Mouse (Mus musculus) testis, adult 2 months (tissue): ENCODE measurements around the gene Rhobtb3. TPM values are rescaled to one million over a fixed set of nuclear protein-coding genes. Genes with fewer than 3 reads are reported as not detected.

Source experiments
- H3K27ac ChIP-seq: fragments of 200-500 bp; 2 replicates; pipeline ENCODE4 v1.5.1; 2012; ENCODE audit warnings: low read depth, low read length; ENCODE audit not compliant: control insufficient read depth, insufficient read depth
- H3K27me3 ChIP-seq: fragments of 200-500 bp; 2 replicates; pipeline ENCODE4 v1.6.1; 2012; ENCODE audit warnings: mild to moderate bottlenecking, low read length, moderate library complexity; ENCODE audit not compliant: control insufficient read depth, insufficient read depth
- H3K36me3 ChIP-seq: fragments of 200-500 bp; 2 replicates; pipeline ENCODE4 v1.6.1; 2012; ENCODE audit warnings: mild to moderate bottlenecking, low read length; ENCODE audit not compliant: control insufficient read depth, insufficient read depth
- H3K4me1 ChIP-seq: fragments of 200-500 bp; 2 replicates; pipeline ENCODE4 v1.6.1; 2012; ENCODE audit warnings: low read length; ENCODE audit not compliant: control insufficient read depth, insufficient read depth
- H3K4me3 ChIP-seq: fragments of 200-500 bp; 2 replicates; pipeline ENCODE4 v1.5.1; 2012; ENCODE audit warnings: low read depth, mild to moderate bottlenecking, low read length, moderate library complexity, mixed read lengths; ENCODE audit not compliant: control insufficient read depth
- CTCF ChIP-seq: fragments of 200-500 bp; IDR thresholded peaks from 2 replicates; pipeline ENCODE4 v1.5.1; 2012; ENCODE audit warnings: low read depth, mild to moderate bottlenecking, inconsistent platforms, low read length, moderate library complexity; ENCODE audit not compliant: control insufficient read depth, insufficient read depth, insufficient replicate concordance
- POLR2A ChIP-seq: fragments of 200-500 bp; IDR thresholded peaks from 2 replicates; pipeline ENCODE4 v1.6.1; 2012; ENCODE audit warnings: low read depth, mild to moderate bottlenecking, inconsistent platforms, low read length, moderate library complexity; ENCODE audit not compliant: control insufficient read depth
- polyA plus RNA-seq: library from polyadenylated mRNA; depleted of rRNA; stranded (reverse); fragments of >200 nt; gene quantifications from 2 replicates; pipeline ENCODE4 v1.2.3, GENCODE M21; 2012; rRNA removed

Rhobtb3 gene
- 15.1 and 39.3 TPM in 2 replicates for polyA plus RNA-seq

DNA sequence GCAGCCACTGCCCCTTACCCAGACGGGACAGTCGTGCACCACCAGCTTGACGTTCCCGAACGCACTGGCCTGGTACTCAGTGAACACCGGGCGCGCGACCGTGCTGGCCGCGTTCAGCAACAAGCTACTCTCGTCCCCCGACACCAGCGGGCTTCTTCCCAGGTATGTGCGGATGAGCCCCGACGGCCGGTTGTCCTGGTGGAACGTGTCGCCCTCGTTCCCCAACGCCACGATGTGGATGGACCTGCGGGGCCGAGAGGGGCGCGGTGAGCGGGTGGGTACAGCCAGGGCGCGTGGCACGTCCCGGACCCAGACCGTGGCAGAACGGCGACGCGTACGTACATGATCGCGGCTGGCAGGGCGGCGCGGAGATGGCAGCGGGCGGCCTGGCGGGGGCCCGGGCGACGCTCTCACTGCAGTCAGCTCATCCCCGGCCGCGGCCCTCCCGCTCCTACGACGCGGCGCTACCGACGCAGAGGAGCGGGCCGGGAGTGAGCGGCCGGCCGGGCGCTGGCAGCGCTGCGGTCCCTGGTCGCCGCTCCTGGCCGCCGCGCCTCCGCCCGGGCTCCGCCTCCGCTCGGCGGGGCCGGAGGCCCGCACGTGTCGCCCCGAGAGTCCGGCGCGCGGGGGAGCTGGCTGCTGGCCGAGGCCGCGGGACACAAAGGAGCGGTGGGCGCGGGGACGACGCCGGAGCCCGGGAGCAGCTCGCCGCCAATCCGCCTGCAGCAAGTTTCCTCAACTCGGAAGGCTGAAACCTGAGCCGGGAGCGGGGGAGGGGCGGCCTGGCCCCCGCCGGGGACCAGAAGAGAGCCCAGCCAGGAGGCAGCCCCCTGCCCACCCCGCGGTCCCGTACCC is at the start of gene Rhobtb3:
Gene Rhobtb3, minus strand, starts transcription at position 737 of the 855 bp plus-strand sequence.
- Histone ChIP-seq H3K27me3 (no peaks in the 10 kb centered on the region), H3K4me3 (peak within 1 kb of the TSS; percentile 86), H3K4me1 (peaks cover 5% of the 10 kb centered on the region), H3K36me3 (no peaks in the 10 kb centered on the region), H3K27ac (peak within 1 kb of the TSS; percentile 64)
- TF ChIP-seq POLR2A (peak; percentile 43), CTCF (no peak)

DNA sequence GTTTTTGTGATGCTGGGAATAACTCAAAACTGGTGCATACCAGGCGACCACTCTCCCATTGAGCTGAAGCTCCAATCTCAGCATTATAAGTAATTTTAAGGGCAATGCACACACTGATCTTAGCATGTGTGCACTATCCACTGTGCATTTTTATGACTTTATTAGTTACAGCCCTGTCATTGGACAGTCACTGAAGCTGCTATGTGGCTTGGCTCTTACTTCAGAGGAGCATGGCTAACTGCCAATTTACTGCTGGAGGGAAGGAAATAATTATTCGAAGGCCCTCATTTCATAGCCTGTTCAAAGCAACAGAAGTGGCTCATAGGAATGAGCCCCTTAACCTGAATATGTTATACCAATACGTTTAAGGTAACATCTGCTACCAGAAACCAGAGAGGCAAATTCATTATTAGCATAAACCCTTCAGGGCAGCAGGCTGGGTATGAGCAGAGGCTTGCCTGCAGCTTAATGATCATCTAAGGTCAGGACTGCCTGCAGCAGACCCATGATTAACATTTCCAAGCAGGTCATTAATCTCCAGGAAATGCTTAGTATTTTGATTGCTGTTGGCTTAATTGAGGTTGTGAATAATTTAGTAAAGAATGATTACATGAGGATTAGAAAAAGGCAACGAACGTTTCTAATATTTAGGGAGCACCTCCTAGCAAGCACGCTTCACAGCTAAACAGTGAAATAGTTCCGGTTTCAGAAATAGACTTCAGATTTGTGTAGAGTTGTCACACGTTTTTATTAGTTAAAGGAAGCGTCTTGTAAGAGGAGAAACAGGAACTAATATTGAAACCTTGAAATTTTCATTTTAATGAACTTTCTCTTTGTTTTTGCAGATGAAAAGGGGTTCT is 48.7 kb upstream of the Rhobtb3 start:
- Histone ChIP-seq H3K27ac (no peak overlapping the region), H3K27me3 (no peaks in the 10 kb centered on the region), H3K4me1 (no peaks in the 10 kb centered on the region), H3K36me3 (no peaks in the 10 kb centered on the region), H3K4me3 (no peak overlapping the region)
- TF ChIP-seq CTCF (no peak), POLR2A (no peak)

DNA sequence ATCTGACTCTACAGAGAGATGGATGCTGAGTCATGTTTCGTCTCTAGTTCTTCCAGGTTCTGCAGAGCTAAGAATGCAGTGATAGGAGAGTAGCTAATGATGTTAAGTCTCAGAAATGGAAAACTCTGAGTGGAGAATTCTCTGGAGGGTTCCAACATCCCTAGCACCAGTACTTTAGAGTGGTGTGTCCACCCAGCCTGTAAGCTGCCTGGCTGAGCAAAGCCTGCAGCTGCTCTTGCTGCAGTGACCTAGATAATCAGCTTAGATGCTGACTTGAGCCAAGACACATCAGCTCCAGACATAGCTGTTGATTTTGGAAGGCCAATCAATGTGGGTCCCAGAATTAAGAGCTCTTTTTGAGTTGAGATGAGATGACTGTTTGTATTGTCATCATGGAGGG is 44.4 kb upstream of the Rhobtb3 start:
- Histone ChIP-seq H3K27ac (no peak overlapping the region), H3K4me1 (no peaks in the 10 kb centered on the region), H3K27me3 (no peaks in the 10 kb centered on the region), H3K4me3 (no peak overlapping the region), H3K36me3 (no peaks in the 10 kb centered on the region)
- TF ChIP-seq CTCF (no peak), POLR2A (no peak)

DNA sequence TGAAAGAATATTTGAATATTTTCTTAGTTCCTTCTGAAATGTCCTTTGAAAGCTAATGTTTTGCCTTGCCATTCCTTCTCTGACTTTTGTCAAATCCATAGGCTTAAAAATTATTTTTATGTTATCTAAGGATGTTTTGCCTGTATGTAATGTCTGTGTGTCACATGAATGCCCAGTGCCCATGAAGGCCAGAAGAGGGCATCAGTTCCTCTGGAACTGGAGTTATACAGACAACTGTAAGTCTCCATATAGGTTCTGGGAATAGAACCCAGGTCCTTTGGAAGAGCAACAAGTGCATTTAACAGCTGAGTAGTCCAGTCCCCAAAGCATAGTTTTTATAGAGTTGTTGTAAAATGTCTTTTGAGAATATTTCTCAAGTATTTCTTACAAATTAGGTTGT is 38.2 kb upstream of the Rhobtb3 start:
- Histone ChIP-seq H3K4me1 (peaks cover 6% of the 10 kb centered on the region), H3K36me3 (no peaks in the 10 kb centered on the region), H3K27me3 (no peaks in the 10 kb centered on the region), H3K4me3 (no peak overlapping the region), H3K27ac (no peak overlapping the region)
- TF ChIP-seq POLR2A = no peak
- no peak for TF ChIP-seq CTCF

DNA sequence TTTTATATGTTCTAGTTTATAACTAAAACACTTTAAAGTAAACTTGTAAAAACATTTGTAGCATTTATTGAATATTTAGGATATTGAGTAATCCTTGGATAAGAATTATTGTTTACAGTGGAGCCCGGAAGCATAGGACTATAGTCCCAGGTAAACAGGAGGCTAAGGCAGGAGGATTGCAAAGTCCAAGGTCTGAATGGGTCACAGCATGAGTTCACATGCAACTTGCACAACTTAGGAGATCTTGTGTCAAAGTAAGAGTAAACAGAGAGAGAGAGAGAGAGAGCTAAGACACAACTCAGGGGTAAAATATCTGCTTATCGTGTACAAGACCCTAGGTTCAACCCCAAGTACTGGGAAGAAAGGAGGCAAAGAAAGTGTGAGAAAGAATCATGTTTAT is 32.9 kb upstream of the Rhobtb3 start:
- TF ChIP-seq CTCF (no peak), POLR2A (no peak)
- Histone ChIP-seq H3K36me3 (no peaks in the 10 kb centered on the region), H3K27ac (no peak overlapping the region), H3K4me3 (no peak overlapping the region), H3K4me1 (peaks cover 6% of the 10 kb centered on the region), H3K27me3 (no peaks in the 10 kb centered on the region)

DNA sequence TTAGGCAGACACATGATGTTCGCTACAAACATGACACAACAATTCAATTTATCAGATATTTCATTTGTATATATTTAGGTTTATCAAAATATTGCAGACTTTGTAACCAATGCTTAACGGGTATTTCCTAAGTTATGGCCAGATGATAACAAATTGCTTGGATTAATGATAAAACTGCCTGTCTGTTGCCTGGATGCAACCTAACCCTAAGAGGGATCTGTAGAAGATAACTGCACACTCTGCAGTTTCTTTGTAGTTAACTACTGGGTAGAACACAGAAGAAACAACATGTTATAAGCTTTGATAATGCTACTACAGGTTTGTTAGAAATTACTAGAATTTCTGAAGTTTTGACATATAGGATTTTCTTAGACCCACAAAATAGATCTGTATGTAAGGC is 32.5 kb upstream of the Rhobtb3 start:
- no peak overlapping the region for H3K27ac ChIP-seq
- no peak overlapping the region for H3K4me3 ChIP-seq
- H3K36me3 ChIP-seq = no peaks in the 10 kb centered on the region
- peaks cover 6% of the 10 kb centered on the region for H3K4me1 ChIP-seq
- no peaks in the 10 kb centered on the region for H3K27me3 ChIP-seq
- TF ChIP-seq POLR2A = no peak
- no peak for TF ChIP-seq CTCF

DNA sequence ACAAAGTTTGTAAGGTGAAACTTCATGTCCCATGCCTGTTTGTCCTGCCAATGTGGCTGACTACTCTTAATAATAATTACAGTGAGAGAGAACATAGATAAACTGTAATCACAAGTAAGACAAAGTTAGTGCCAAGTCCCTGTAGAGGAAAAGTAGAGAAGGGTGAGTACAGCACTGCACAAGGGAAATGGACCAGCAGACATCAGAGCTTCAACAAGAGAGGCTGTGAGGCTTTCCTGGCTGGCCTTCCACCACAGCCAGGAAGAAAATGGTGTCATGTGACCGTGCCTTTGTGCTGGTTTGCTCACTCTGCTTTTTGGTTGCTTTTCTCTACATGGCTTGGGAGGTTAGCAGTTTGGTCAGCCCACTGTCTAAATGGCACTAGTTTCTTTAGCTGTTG is 31.9 kb upstream of the Rhobtb3 start:
- H3K4me1 ChIP-seq = peaks cover 6% of the 10 kb centered on the region
- no peak overlapping the region for H3K27ac ChIP-seq
- no peak overlapping the region for H3K4me3 ChIP-seq
- no peak for TF ChIP-seq CTCF
- no peak for TF ChIP-seq POLR2A
- H3K27me3 ChIP-seq = no peaks in the 10 kb centered on the region
- H3K36me3 ChIP-seq = no peaks in the 10 kb centered on the region
